Mouse (Mus musculus) heart, embryonic 10.5 days (tissue): ENCODE measurements around the gene Ints6. TPM values are rescaled to one million over a fixed set of nuclear protein-coding genes. Genes with fewer than 3 reads are reported as not detected.
A peak's percentile ranks its signal among the peaks of the same experiment; 100 is the strongest.

Source experiments
- DNase-seq: peaks from one replicate; pipeline ENCODE4 v3.0.0-alpha.2; 2017; ENCODE audit warnings: low spot score
- H3K27ac ChIP-seq: fragments of 300-500 bp; sonication (generic); 2 replicates; pipeline ENCODE4 v1.5.1; 2016; ENCODE audit warnings: mild to moderate bottlenecking
- H3K27me3 ChIP-seq: fragments of 300-500 bp; sonication (generic); 2 replicates; pipeline ENCODE4 v1.6.1; 2016; ENCODE audit warnings: mild to moderate bottlenecking; ENCODE audit not compliant: poor library complexity, insufficient read depth, severe bottlenecking
- H3K36me3 ChIP-seq: fragments of 300-500 bp; sonication (generic); 2 replicates; pipeline ENCODE4 v1.6.1; 2016; ENCODE audit warnings: mild to moderate bottlenecking, moderate library complexity
- H3K4me1 ChIP-seq: fragments of 300-500 bp; sonication (generic); 2 replicates; pipeline ENCODE4 v1.6.1; 2016; ENCODE audit warnings: mild to moderate bottlenecking
- H3K4me3 ChIP-seq: fragments of 300-500 bp; sonication (generic); 2 replicates; pipeline ENCODE4 v1.5.1; 2016; ENCODE audit warnings: mild to moderate bottlenecking, moderate library complexity
- H3K9me3 ChIP-seq: fragments of 300-500 bp; sonication (generic); 2 replicates; pipeline ENCODE4 v1.6.1; 2016; ENCODE audit warnings: mild to moderate bottlenecking, moderate library complexity
- WGBS: fragments of 180-500 bp; shearing (Covaris S2); methylation state at CpG from one replicate; pipeline ENCODE4 v1.1.7; 2016; 5-methylcytosine and 5-hydroxymethylcytosine counted together
- polyA plus RNA-seq: library from polyadenylated mRNA; unstranded; fragments of >200 nt; fragmentation: Nextera tagmentation; extraction: Ambion mirVana; gene quantifications from 2 replicates; pipeline ENCODE4 v1.2.1, GENCODE M21; 2016

Ints6 gene
- polyA plus RNA-seq, 1 experiment from 2014 or later = 26.5 TPM

DNA sequence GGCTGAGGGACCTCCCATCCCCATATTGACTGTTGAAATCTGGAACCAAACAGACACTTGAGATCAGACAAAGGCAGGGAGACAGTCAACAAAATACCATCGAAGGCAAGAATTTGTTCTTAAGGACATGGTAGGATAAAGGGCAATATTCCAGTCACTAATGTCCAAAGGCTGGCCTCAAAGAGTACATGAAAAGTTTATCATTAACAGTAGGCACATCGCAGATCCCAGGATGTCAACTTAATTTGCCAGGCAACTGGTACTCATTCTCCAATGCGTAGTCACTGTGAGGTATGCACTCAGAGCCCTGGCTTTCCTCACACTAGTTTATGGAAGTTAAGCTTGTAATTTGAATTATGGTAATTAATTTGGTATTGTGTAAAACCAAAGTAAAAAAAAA, 13.3 kb upstream of the Ints6 start:
- H3K4me3 ChIP-seq = no peak overlapping the region
- H3K36me3 ChIP-seq = no peaks in the 10 kb centered on the region; the same call in 1 of the 2 replicates
- no peak for DNase-seq
- no peaks in the 10 kb centered on the region for H3K27me3 ChIP-seq
- 0 out of 2 replicates have a peak, but pooled peaks cover 3% of the 10 kb centered on the region for H3K4me1 ChIP-seq
- no peaks in the 10 kb centered on the region for H3K9me3 ChIP-seq
- WGBS = 89% methylated on average over 3 of the region's 3 CpGs
- no peak overlapping the region for H3K27ac ChIP-seq

DNA sequence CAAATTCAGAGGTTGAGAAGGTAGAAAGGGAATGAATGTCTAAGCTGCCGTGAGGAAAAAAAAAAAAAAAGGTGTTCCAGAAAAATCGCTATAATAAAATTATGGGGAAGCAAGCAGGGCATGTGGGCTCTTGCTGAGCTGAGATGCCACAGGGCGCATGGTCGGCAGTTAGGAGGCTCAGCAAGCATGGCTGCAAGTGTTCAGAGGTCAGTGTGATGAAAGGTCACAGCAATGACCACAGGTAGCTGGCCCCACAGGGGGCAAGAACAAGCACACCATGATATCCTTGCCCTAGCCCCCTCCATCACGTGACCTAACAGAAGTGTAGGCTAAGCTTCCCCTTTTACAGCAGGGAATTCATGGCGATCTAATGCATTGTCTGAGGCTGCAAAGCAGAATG, 12.8 kb upstream of the Ints6 start:
- Histone ChIP-seq H3K4me1 (0 out of 2 replicates have a peak, but pooled peaks cover 3% of the 10 kb centered on the region), H3K9me3 (no peaks in the 10 kb centered on the region), H3K4me3 (no peak overlapping the region), H3K27me3 (no peaks in the 10 kb centered on the region), H3K27ac (no peak overlapping the region), H3K36me3 (no peaks in the 10 kb centered on the region; the same call in 1 of the 2 replicates)
- WGBS = 82% methylated on average over 6 of the region's 6 CpGs
- DNase-seq = no peak

DNA sequence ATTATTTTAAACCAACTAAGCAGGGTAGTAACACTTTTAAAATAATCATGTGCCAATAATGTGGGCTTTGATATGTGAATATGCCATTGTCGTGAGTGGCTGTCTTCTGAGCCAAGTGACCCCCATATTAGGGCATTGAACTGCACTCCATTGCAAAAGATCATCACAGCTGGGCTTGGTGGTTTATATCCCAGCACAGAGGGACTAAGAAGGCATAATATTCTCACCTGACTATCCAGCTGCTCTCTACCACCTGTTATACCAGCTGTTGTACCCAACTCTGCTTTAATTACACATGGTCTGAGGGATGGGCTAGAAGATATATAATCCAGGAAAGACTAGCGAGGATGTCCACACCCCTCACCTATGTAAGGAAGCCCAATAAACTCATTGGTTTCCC, 4.4 kb upstream of the Ints6 start:
- no peak for DNase-seq
- no peak overlapping the region for H3K27ac ChIP-seq
- H3K4me3 ChIP-seq = no peak overlapping the region
- no peaks in the 10 kb centered on the region for H3K9me3 ChIP-seq
- no peaks in the 10 kb centered on the region for H3K36me3 ChIP-seq
- 81% methylated on average over 2 of the region's 2 CpGs for WGBS
- H3K4me1 ChIP-seq = peaks cover 10% of the 10 kb centered on the region; the same call in 1 of the 2 replicates
- H3K27me3 ChIP-seq = no peaks in the 10 kb centered on the region

DNA sequence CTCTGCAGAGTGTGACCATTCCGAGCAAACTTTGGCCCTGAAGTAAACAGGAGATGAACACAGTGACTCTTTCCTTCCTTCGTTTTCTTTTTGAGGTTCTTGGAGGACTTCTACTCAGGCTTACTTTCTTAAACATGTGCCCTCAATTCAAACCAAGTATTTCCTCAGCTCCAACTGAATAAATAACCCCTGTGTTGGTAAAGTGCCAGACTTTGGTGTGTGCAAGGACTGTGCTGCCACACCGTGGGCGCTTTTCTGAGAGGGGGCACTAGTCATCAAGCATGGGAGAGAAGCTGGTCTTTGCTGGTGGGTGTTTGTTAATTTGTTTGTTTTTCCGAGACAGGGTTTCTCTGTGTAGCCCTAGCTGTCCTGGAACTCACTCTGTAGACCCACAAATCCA, 3.4 kb upstream of the Ints6 start:
- H3K4me1 ChIP-seq = peaks cover 11% of the 10 kb centered on the region
- no peak overlapping the region for H3K27ac ChIP-seq
- no peak overlapping the region for H3K4me3 ChIP-seq
- no peaks in the 10 kb centered on the region for H3K36me3 ChIP-seq
- no peak for DNase-seq
- no peaks in the 10 kb centered on the region for H3K9me3 ChIP-seq
- H3K27me3 ChIP-seq = no peaks in the 10 kb centered on the region
- 81% methylated on average over 5 of the region's 5 CpGs for WGBS

DNA sequence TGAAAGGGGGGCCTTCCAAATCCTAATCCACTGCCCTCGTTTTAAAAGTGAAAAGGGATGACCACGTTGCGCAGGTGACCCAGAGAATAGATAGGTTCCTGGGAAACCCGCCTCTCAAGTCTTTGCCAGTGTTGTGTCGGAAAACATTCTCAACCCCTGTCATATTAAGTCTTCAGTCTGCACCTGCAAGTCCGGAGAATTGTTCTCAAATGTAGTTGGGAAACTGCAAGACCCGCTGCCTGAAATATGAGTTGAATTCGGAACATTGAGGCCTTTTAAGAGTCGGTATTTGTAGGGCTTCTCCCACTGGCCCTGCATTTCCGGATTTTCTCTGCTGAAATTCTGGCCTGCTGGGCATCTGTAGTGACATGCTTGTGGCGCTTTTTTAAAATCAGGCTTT, 974 bp upstream of the Ints6 start:
- Histone ChIP-seq H3K4me1 (peaks cover 17% of the 10 kb centered on the region), H3K9me3 (no peaks in the 10 kb centered on the region), H3K4me3 (peak overlapping the region; percentile 93), H3K27me3 (no peaks in the 10 kb centered on the region), H3K36me3 (peaks cover 7% of the 10 kb centered on the region; the same call in 1 of the 2 replicates), H3K27ac (peak overlapping the region; percentile 99)
- 5% methylated on average over 11 of the region's 11 CpGs for WGBS
- no peak for DNase-seq

DNA sequence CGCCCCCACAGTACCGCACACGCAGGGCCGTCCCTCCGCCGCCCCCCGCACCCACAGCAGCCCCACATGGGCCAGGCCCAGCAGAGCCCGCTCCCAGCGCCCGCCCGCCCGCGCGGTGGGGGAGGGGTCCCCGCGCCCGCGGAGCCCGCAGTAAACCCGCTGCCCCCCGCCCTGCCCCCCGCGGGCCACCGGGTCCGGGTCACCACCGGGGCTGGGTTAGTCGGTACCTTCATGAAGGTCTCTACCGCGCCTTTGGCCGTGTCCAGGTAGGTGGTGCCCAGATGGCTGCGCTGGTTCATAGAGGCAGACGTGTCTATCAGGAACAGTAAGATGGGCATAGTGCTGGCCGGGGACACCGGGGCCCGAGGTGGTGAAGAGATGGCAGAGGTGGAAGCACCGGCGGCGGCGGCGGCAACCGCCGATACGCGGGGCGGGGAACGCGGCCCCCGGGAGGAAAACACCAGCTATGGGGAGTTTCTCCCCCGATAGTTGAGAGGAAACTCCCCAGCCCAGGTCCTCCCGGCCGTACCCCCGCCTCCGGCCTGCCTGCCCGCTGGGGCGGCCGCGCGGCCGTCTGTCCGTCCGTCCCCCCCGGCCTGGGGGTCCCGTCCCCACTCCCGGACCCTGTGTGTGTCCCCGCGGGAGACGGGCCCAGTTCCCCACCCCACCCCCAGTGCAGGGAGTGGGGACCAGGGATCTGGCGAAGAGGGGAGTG, 491 bp downstream of the Ints6 start:
- no peaks in the 10 kb centered on the region for H3K9me3 ChIP-seq
- WGBS = under 1% methylated on average over 62 of the region's 68 CpGs
- peaks cover 17% of the 10 kb centered on the region for H3K4me1 ChIP-seq
- H3K4me3 ChIP-seq = peak overlapping the region; percentile 93
- H3K27ac ChIP-seq = peak overlapping the region; percentile 99
- H3K27me3 ChIP-seq = no peaks in the 10 kb centered on the region
- peak; percentile 85 for DNase-seq
- H3K36me3 ChIP-seq = peaks cover 7% of the 10 kb centered on the region; the same call in 1 of the 2 replicates

DNA sequence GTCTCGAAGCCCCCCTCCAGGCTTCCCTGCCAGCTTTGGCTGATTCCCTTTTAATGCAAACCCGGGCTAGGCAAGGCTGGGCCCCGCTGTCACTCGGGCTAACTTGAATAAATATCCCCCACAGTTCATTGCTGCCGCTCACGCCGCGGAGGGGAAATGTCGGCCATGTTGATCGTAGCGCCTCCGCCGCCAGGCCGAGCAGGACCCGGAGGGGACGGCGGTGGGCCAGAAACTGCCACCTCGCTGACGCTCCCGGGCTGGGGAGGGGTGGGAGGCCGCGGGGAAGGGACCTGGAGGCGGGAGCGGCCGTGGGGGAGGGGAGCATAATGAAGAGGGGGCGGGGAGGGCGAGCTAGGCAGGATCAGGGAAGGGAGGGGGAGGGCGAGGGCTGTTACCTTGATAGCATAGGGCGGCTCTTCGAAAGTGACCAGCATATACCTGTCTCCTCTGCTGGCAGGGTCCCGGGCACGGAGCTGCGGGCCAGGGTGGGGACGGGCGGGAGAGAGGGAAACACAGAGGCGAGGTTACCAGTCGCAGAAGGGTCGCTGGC, 1.1 kb downstream of the Ints6 start:
- peak; percentile 94 for DNase-seq
- Histone ChIP-seq H3K27me3 (no peaks in the 10 kb centered on the region), H3K27ac (peak overlapping the region; percentile 99), H3K36me3 (peaks cover 7% of the 10 kb centered on the region; the same call in 1 of the 2 replicates), H3K4me1 (peaks cover 17% of the 10 kb centered on the region), H3K9me3 (no peaks in the 10 kb centered on the region), H3K4me3 (peak overlapping the region; percentile 93)
- under 1% methylated on average over 34 of the region's 38 CpGs for WGBS

DNA sequence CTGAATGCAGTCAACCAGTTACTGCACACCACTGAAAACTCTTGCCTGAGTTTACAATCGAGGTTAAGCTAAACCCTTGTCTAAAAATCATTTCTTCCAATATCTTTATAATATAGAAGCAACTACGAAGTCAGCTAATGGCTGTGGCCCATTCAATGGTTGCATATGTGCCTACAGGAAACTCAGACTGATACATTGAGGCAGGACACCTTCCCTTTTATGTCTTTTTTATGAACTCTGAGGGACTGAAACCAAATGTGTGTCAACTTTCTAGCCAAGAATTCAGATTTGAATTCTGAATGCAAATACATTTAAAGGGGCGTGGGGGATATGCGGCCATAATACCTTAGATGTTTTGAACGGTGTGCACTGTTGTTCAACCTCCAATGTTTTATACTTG, 2.3 kb downstream of the Ints6 start:
- WGBS = 89% methylated on average over 5 of the region's 5 CpGs
- Histone ChIP-seq H3K27ac (no peak overlapping the region), H3K4me3 (no peak overlapping the region), H3K36me3 (peaks cover 14% of the 10 kb centered on the region; the same call in 1 of the 2 replicates), H3K9me3 (no peaks in the 10 kb centered on the region), H3K4me1 (peaks cover 17% of the 10 kb centered on the region), H3K27me3 (no peaks in the 10 kb centered on the region)
- no peak for DNase-seq

DNA sequence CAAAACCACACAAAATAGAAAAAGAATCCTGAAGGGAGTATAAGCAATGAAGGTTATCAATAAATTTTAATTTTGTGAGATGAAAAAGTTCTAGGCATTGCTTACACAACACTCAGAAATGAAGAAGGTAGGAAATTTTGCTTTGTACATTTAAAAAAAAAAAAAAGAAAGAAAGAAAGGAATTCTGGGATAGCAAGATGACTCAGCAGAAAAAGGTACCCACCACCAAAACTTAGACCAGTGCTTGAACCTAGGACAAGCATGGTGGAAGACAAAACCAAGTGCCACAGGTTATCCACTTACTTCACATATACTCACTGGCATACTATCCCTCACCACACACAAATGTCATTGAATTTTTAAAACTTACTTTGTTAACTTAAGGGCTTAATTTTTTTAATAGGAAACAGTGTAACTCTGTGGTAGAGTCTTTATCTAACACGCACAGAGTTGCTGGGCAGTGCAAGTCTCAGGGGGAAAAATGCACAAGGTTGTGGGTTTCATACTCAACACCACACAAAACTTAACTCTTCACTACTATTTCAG, 5.8 kb downstream of the Ints6 start:
- Histone ChIP-seq H3K36me3 (peaks cover 24% of the 10 kb centered on the region; the same call in 1 of the 2 replicates), H3K27me3 (no peaks in the 10 kb centered on the region), H3K9me3 (no peaks in the 10 kb centered on the region), H3K27ac (no peak overlapping the region), H3K4me1 (peaks cover 7% of the 10 kb centered on the region), H3K4me3 (no peak overlapping the region)
- WGBS = 91% methylated on average over 1 of the region's 1 CpGs
- DNase-seq = no peak

DNA sequence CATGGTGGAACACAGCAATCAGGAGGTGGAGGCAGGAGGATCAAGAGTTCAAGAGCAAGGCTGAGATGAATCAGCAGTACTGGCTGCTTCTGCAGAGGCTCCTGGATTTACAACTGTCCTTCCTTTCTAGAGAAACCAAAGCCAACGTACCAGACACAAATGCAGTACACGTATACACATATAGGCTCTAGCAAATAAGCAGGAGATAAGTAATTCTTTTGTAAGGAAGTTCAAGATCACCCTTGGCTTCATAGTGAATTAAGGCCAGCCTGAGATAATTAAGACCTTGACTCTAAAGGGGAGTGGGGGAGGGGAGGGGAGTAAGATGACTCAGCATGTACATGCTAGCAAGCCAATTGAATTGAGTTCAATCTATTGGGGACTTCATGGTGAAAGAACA, 9.5 kb downstream of the Ints6 start:
- peaks cover 17% of the 10 kb centered on the region; the same call in 1 of the 2 replicates for H3K36me3 ChIP-seq
- H3K9me3 ChIP-seq = no peaks in the 10 kb centered on the region
- WGBS = 81% methylated on average over 2 of the region's 2 CpGs
- H3K4me1 ChIP-seq = no peaks in the 10 kb centered on the region; the same call in 1 of the 2 replicates
- no peak overlapping the region for H3K27ac ChIP-seq
- H3K27me3 ChIP-seq = no peaks in the 10 kb centered on the region
- no peak for DNase-seq
- H3K4me3 ChIP-seq = no peak overlapping the region

DNA sequence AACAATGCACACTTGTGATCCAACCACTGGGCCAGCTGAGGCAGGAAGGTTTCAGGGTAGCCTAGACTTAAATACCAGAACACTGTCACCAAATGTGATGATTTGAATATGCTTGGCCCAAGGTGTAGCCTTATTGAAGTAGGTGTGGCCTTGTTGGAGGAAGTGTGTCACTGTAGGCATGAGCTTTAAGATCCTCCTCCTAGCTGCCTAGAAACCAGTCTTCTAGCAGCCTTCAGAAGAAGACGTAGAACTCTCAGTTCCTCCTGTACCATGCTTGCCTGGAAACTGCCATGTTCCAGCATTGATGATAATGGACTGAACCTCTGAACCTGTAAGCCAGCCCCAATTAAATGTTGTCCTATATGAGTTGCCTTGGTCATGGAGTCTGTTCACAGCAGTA, 25.3 kb downstream of the Ints6 start:
- WGBS = 89% methylated on average over 1 of the region's 1 CpGs
- H3K36me3 ChIP-seq = peaks cover 40% of the 10 kb centered on the region

DNA sequence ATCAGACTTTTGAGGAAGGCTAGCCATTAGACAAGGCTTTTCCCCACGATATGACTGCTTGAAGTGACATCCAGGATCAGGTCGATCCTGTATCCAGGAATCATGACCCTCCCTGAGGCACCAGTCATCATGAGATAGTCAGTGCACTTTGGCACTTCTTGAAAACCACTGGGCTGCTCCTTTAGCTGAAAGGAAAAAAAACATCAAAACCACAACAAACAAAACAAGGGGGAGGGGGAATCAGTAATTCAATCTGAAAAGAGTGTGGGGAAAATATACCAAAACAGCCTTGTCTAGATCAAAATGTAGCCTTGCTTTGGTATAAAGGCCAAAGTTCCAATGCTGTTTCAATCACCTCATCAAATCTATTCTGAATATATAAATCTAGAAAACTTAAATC, 27.3 kb downstream of the Ints6 start:
- Histone ChIP-seq H3K4me3 (no peak overlapping the region), H3K27me3 (no peaks in the 10 kb centered on the region), H3K36me3 (peaks cover 36% of the 10 kb centered on the region), H3K27ac (no peak overlapping the region), H3K9me3 (no peaks in the 10 kb centered on the region), H3K4me1 (no peaks in the 10 kb centered on the region)
- no peak for DNase-seq
- 82% methylated on average over 2 of the region's 2 CpGs for WGBS

More for the DNA sequence above, 25.3 kb downstream of the Ints6 start:
- no peak for DNase-seq
- no peaks in the 10 kb centered on the region for H3K4me1 ChIP-seq
- no peak overlapping the region for H3K27ac ChIP-seq
- no peaks in the 10 kb centered on the region for H3K9me3 ChIP-seq
- H3K27me3 ChIP-seq = no peaks in the 10 kb centered on the region
- no peak overlapping the region for H3K4me3 ChIP-seq

DNA sequence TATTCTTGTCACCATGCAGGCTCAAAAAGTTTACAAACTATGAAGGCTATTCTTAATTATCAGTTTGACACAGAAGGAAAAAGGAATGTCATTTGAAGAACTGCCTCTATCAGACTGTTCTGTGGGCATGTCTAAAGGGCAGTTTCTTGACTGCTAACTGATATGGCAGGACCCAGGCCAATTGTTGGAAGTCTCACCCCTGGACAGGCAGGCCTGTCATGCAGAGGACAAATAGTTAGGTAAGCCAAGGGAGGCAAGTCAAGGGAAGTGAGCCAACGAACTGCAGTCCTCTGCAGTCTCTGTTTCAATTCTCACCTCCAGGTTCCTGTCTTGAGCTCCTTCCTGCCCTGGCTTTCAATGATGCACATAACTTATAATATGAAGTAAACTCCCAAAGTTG, 29.1 kb downstream of the Ints6 start:
- Histone ChIP-seq H3K9me3 (no peaks in the 10 kb centered on the region), H3K27me3 (no peaks in the 10 kb centered on the region), H3K27ac (no peak overlapping the region), H3K36me3 (peaks cover 29% of the 10 kb centered on the region), H3K4me3 (no peak overlapping the region), H3K4me1 (no peaks in the 10 kb centered on the region)
- WGBS = 61% methylated on average over 1 of the region's 1 CpGs
- DNase-seq = no peak
